Mouse (Mus musculus) heart, postnatal 0 days (tissue): ENCODE data around the gene Haspin. TPM values are rescaled to one million over a fixed set of nuclear protein-coding genes. Genes with fewer than 3 reads are reported as not detected.
A peak's percentile ranks its signal among the peaks of the same experiment; 100 is the strongest.

ENCODE experiments used
- ATAC-seq: fragments of 200-750 bp; cut with Nextera tagmentation; 2 replicates; pipeline ENCODE4 v1.8.0; 2017; ENCODE audit warnings: low read depth, moderate number of reproducible peaks, moderate library complexity; ENCODE audit not compliant: insufficient read depth
- DNase-seq: peaks from one replicate; pipeline ENCODE4 v3.0.0-alpha.2; 2016; ENCODE audit warnings: low spot score
- H3K27ac ChIP-seq: fragments of 300-500 bp; sonication (generic); 2 replicates; pipeline ENCODE4 v1.5.1; 2014; ENCODE audit warnings: low read depth, mild to moderate bottlenecking
- H3K27me3 ChIP-seq: fragments of 300-500 bp; sonication (generic); 2 replicates; pipeline ENCODE4 v1.6.1; 2014; ENCODE audit warnings: low read length, mixed read lengths; ENCODE audit not compliant: control insufficient read depth, insufficient read depth
- H3K36me3 ChIP-seq: fragments of 300-500 bp; sonication (generic); replicated peaks from 2 replicates; pipeline ENCODE4 v1.6.1; 2014; ENCODE audit warnings: low read length, mixed read lengths; ENCODE audit not compliant: control insufficient read depth, insufficient read depth
- H3K4me1 ChIP-seq: fragments of 300-500 bp; sonication (generic); 2 replicates; pipeline ENCODE4 v1.6.1; 2014; ENCODE audit warnings: antibody characterized with exemption; ENCODE audit not compliant: control insufficient read depth, insufficient read depth
- H3K4me2 ChIP-seq: fragments of 300-500 bp; sonication (generic); 2 replicates; pipeline ENCODE4 v1.6.1; 2014; ENCODE audit warnings: low read depth, mild to moderate bottlenecking, low read length, moderate library complexity
- H3K4me3 ChIP-seq: fragments of 300-500 bp; sonication (generic); 2 replicates; pipeline ENCODE4 v1.5.1; 2014; ENCODE audit warnings: low read depth, low read length
- H3K9ac ChIP-seq: fragments of 300-500 bp; sonication (generic); replicated peaks from 2 replicates; pipeline ENCODE4 v1.6.1; 2014; ENCODE audit warnings: low read depth, low read length, mixed read lengths
- H3K9me3 ChIP-seq: fragments of 300-500 bp; sonication (generic); replicated peaks from 2 replicates; pipeline ENCODE4 v1.6.1; 2016; ENCODE audit warnings: low read length; ENCODE audit not compliant: control insufficient read depth
- CTCF ChIP-seq: IDR thresholded peaks from 2 replicates; pipeline ENCODE4 v1.5.1; 2016; ENCODE audit warnings: antibody characterized with exemption, control low read depth, low read depth
- EP300 ChIP-seq: IDR thresholded peaks from 2 replicates; pipeline ENCODE4 v1.6.1; 2016; ENCODE audit warnings: antibody characterized with exemption, low read depth
- WGBS: fragments of 180-500 bp; shearing (Covaris S2); extraction: QIAGEN DNeasy Blood & Tissue Kit; methylation state at CpG from one replicate; pipeline ENCODE4 v1.1.7; 2014; 5-methylcytosine and 5-hydroxymethylcytosine counted together
- polyA plus RNA-seq: library from polyadenylated mRNA; unstranded; fragments of >200 nt; fragmentation: Nextera tagmentation; extraction: Ambion mirVana; gene quantifications from 2 replicates; pipeline ENCODE4 v1.2.1, GENCODE M21; 2015
- total RNA-seq: library from RNA; depleted of rRNA; stranded (reverse); fragments of >200 nt; gene quantifications from 2 replicates; pipeline ENCODE4 v1.2.3, GENCODE M21; 2014; ENCODE audit warnings: low replicate concordance

Haspin gene
- total and polyA plus RNA-seq, 2 experiments from 2014 or later = 4.0 to 6.0 TPM

GRCm38 (mm10) chr11:73159957-73160810 lies 22.1 kb upstream of the Haspin start, which contains the start of gene P2rx5:
Gene P2rx5 (plus strand): TSS chr11:73160421.
- peaks cover 19% of the 10 kb centered on the region for H3K27me3 ChIP-seq
- peak within 1 kb of the TSS; percentile 79 for H3K27ac ChIP-seq
- WGBS = 4% methylated on average over 49 of the region's 49 CpGs

GRCm38 (mm10) chr11:73155071-73155470 lies 17.0 kb upstream of the Haspin start:
- Histone ChIP-seq H3K4me3 (no peak overlapping the region), H3K9ac (no peak overlapping the region), H3K27ac (no peak overlapping the region), H3K4me2 (no peak overlapping the region), H3K36me3 (no peaks in the 10 kb centered on the region), H3K4me1 (no peaks in the 10 kb centered on the region), H3K27me3 (peaks cover 19% of the 10 kb centered on the region), H3K9me3 (no peaks in the 10 kb centered on the region)
- TF ChIP-seq CTCF = no peak
- TF ChIP-seq EP300 = no peak
- 61% methylated on average over 6 of the region's 6 CpGs for WGBS
- DNase-seq (no peak), ATAC-seq (no peak)

More at GRCm38 (mm10) chr11:73159957-73160810, 22.1 kb upstream of the Haspin start, which contains the start of gene P2rx5:
- ATAC-seq (peak; percentile 75), DNase-seq (peak; percentile 41)
- H3K4me3 ChIP-seq = peak within 1 kb of the TSS; percentile 49
- no peaks in the 10 kb centered on the region for H3K9me3 ChIP-seq
- peak within 1 kb of the TSS; percentile 70 for H3K4me2 ChIP-seq
- H3K36me3 ChIP-seq = no peaks in the 10 kb centered on the region
- H3K9ac ChIP-seq = peak within 1 kb of the TSS; percentile 54
- no peak for TF ChIP-seq CTCF
- no peak for TF ChIP-seq EP300
- peaks cover 6% of the 10 kb centered on the region; the same call in 1 of the 2 replicates for H3K4me1 ChIP-seq

- H3K27ac ChIP-seq = no peak overlapping the region
- H3K9ac ChIP-seq = no peak overlapping the region
- DNase-seq = no peak
- no peaks in the 10 kb centered on the region for H3K9me3 ChIP-seq
- WGBS = 78% methylated on average over 9 of the region's 9 CpGs
- H3K4me2 ChIP-seq = no peak overlapping the region
- ATAC-seq = no peak
- H3K4me3 ChIP-seq = no peak overlapping the region
- H3K36me3 ChIP-seq = no peaks in the 10 kb centered on the region
- no peaks in the 10 kb centered on the region for H3K27me3 ChIP-seq
- TF ChIP-seq EP300 (no peak), CTCF (no peak)
- no peaks in the 10 kb centered on the region for H3K4me1 ChIP-seq
Observed at GRCm38 (mm10) chr11:73148209-73148608, 10.1 kb upstream of the Haspin start.

- H3K4me2 ChIP-seq = no peak overlapping the region
- no peaks in the 10 kb centered on the region for H3K4me1 ChIP-seq
- DNase-seq (no peak), ATAC-seq (no peak)
- H3K9ac ChIP-seq = no peak overlapping the region
- no peaks in the 10 kb centered on the region for H3K27me3 ChIP-seq
- 45% methylated on average over 7 of the region's 7 CpGs for WGBS
- H3K36me3 ChIP-seq = no peaks in the 10 kb centered on the region
- no peaks in the 10 kb centered on the region for H3K9me3 ChIP-seq
- no peak overlapping the region for H3K27ac ChIP-seq
- TF ChIP-seq EP300 (no peak), CTCF (no peak)
- H3K4me3 ChIP-seq = no peak overlapping the region
Observed at GRCm38 (mm10) chr11:73146975-73147365, 8.9 kb upstream of the Haspin start.

- H3K4me2 ChIP-seq = no peak overlapping the region
- no peak for TF ChIP-seq CTCF
- WGBS = 53% methylated on average over 11 of the region's 11 CpGs
- no peaks in the 10 kb centered on the region for H3K27me3 ChIP-seq
- ATAC-seq (no peak), DNase-seq (no peak)
- H3K4me3 ChIP-seq = no peak overlapping the region
- no peak overlapping the region for H3K9ac ChIP-seq
- H3K9me3 ChIP-seq = no peaks in the 10 kb centered on the region
- no peaks in the 10 kb centered on the region for H3K4me1 ChIP-seq
- no peaks in the 10 kb centered on the region for H3K36me3 ChIP-seq
- no peak overlapping the region for H3K27ac ChIP-seq
Observed at GRCm38 (mm10) chr11:73146026-73146974, 8.2 kb upstream of the Haspin start.
